Mouse (Mus musculus): ENCODE measurements around the gene H2-D1.
A peak's percentile ranks its signal among the peaks of the same experiment; 100 is the strongest.

H2-D1 gene

GRCm38 (mm10) chr17:35240384-35241304, 21.9 kb upstream of the H2-D1 start:
- DNase-seq, result no peak

- DNase-seq, result peak; percentile 96 to 99
Measured at GRCm38 (mm10) chr17:35241305-35242014, 21.1 kb upstream of the H2-D1 start, which contains the start of gene Ddx39b. Gene Ddx39b (plus strand): TSS chr17:35241746.

GRCm38 (mm10) chr17:35242015-35242941, 20.3 kb upstream of the H2-D1 start:
- peak; percentile 73 to 89 for DNase-seq

GRCm38 (mm10) chr17:35243086-35243485, 19.4 kb upstream of the H2-D1 start:
- peak; percentile 71 to 79 for DNase-seq

GRCm38 (mm10) chr17:35244999-35245398, 17.5 kb upstream of the H2-D1 start:
- peak in 1 of 2 experiments; percentile 32 for DNase-seq

GRCm38 (mm10) chr17:35245731-35246623, 16.6 kb upstream of the H2-D1 start:
- DNase-seq, result peak in 1 of 2 experiments; percentile 37

GRCm38 (mm10) chr17:35247144-35247543, 15.4 kb upstream of the H2-D1 start:
- peak in 1 of 2 experiments; percentile 31 for DNase-seq

GRCm38 (mm10) chr17:35248986-35249385, 13.5 kb upstream of the H2-D1 start:
- no peak for DNase-seq

GRCm38 (mm10) chr17:35249451-35250197, 12.9 kb upstream of the H2-D1 start:
- no peak for DNase-seq

GRCm38 (mm10) chr17:35250348-35251120, 12.0 kb upstream of the H2-D1 start:
- no peak for DNase-seq

- peak; percentile 71 to 73 for DNase-seq
Measured at GRCm38 (mm10) chr17:35251162-35251719, 11.3 kb upstream of the H2-D1 start.

GRCm38 (mm10) chr17:35251981-35252380, 10.5 kb upstream of the H2-D1 start:
- DNase-seq, result no peak

GRCm38 (mm10) chr17:35252619-35253292, 9.8 kb upstream of the H2-D1 start:
- no peak for DNase-seq

GRCm38 (mm10) chr17:35253293-35254093, 9.0 kb upstream of the H2-D1 start:
- no peak for DNase-seq

- peak; percentile 61 to 77 for DNase-seq
Measured at GRCm38 (mm10) chr17:35254241-35255098, 8.1 kb upstream of the H2-D1 start.

- DNase-seq, result no peak
Measured at GRCm38 (mm10) chr17:35255301-35255700, 7.2 kb upstream of the H2-D1 start.

- DNase-seq, result no peak
Measured at GRCm38 (mm10) chr17:35255704-35256103, 6.8 kb upstream of the H2-D1 start.

Data from lung, postnatal 4 days (tissue).